Mouse (Mus musculus): ENCODE measurements around the gene Fgfr2.

- TF ChIP-seq POLR2A (IDR thresholded peaks at IDR 0.05; ENCODE audit: borderline replicate concordance, extremely low read depth, low read depth, low read length) (no peak), CTCF (IDR thresholded peaks at IDR 0.05; ENCODE audit: insufficient read depth, low read length) (no peak)
These were observed 1117.0 kb downstream of the Fgfr2 start for GRCm38 (mm10) chr7:132005996-132006696.
